Mouse (Mus musculus) frontal cortex, postnatal 36 days (tissue): Measurements from ENCODE around the gene S100a4.

Experiments used
- DNase-seq, 2 experiments: peaks; one replicate each; pipeline ENCODE4 v3.0.0; 2022; ENCODE audit warnings: low spot score in 2 of 2

The S100a4 gene

GRCm38 (mm10) chr3:90625496-90625895 lies 21.9 kb downstream of the S100a4 start:
- no peak for DNase-seq

- DNase-seq = no peak
Observed at GRCm38 (mm10) chr3:90626266-90627021, 22.9 kb downstream of the S100a4 start.

GRCm38 (mm10) chr3:90627366-90627765 lies 23.8 kb downstream of the S100a4 start:
- no peak for DNase-seq

GRCm38 (mm10) chr3:90627807-90628206 lies 24.2 kb downstream of the S100a4 start:
- DNase-seq = no peak

GRCm38 (mm10) chr3:90629298-90629697 lies 25.7 kb downstream of the S100a4 start:
- no peak for DNase-seq

- no peak for DNase-seq
Observed at GRCm38 (mm10) chr3:90631984-90632383, 28.4 kb downstream of the S100a4 start.

GRCm38 (mm10) chr3:90638511-90639275 lies 35.1 kb downstream of the S100a4 start:
- DNase-seq = no peak

GRCm38 (mm10) chr3:90639511-90640154 lies 36.1 kb downstream of the S100a4 start:
- DNase-seq = no peak

GRCm38 (mm10) chr3:90640981-90641380 lies 37.4 kb downstream of the S100a4 start:
- DNase-seq = no peak

- peak; percentile 31 to 37 for DNase-seq
Observed at GRCm38 (mm10) chr3:90644220-90644619, 40.6 kb downstream of the S100a4 start.

GRCm38 (mm10) chr3:90647291-90647690 lies 43.7 kb downstream of the S100a4 start:
- no peak for DNase-seq

GRCm38 (mm10) chr3:90648981-90649380 lies 45.4 kb downstream of the S100a4 start:
- DNase-seq = peak in 1 of 2 experiments; percentile 33

GRCm38 (mm10) chr3:90649832-90650231 lies 46.3 kb downstream of the S100a4 start:
- DNase-seq = peak in 1 of 2 experiments; percentile 20

GRCm38 (mm10) chr3:90652878-90653508 lies 49.4 kb downstream of the S100a4 start:
- DNase-seq = peak; percentile 83 to 90

GRCm38 (mm10) chr3:90653717-90654116 lies 50.1 kb downstream of the S100a4 start, which contains the start of gene S100a7a:
Gene S100a7a, plus strand, starts transcription at chr3:90654017.
- DNase-seq = no peak
